Mouse (Mus musculus) limb, embryonic 15.5 days (tissue): Measurements from ENCODE around the gene Zmiz1. TPM values are rescaled to one million over a fixed set of nuclear protein-coding genes. Genes with fewer than 3 reads are reported as not detected.

Experiments used
- ATAC-seq: fragments of 200-750 bp; cut with Nextera tagmentation; 2 replicates; pipeline ENCODE4 v1.8.0; 2017; ENCODE audit warnings: low read depth, moderate TSS enrichment; ENCODE audit not compliant: insufficient number of reproducible peaks, low FRiP score, low TSS enrichment
- H3K27ac ChIP-seq: fragments of 300-500 bp; sonication (generic); 2 replicates; pipeline ENCODE4 v1.5.1; 2015; ENCODE audit warnings: moderate library complexity, mild to moderate bottlenecking, inconsistent platforms
- H3K27me3 ChIP-seq: fragments of 300-500 bp; sonication (generic); 2 replicates; pipeline ENCODE4 v1.6.1; 2015; ENCODE audit warnings: inconsistent platforms
- H3K36me3 ChIP-seq: fragments of 300-500 bp; sonication (generic); 2 replicates; pipeline ENCODE4 v1.6.1; 2015; ENCODE audit warnings: inconsistent platforms
- H3K4me1 ChIP-seq: fragments of 300-500 bp; sonication (generic); 2 replicates; pipeline ENCODE4 v1.6.1; 2015; ENCODE audit warnings: inconsistent platforms
- H3K4me2 ChIP-seq: fragments of 300-500 bp; sonication (generic); 2 replicates; pipeline ENCODE4 v1.6.1; 2015; ENCODE audit warnings: mild to moderate bottlenecking, inconsistent platforms
- H3K4me3 ChIP-seq: fragments of 300-500 bp; sonication (generic); 2 replicates; pipeline ENCODE4 v1.5.1; 2015; ENCODE audit warnings: mild to moderate bottlenecking, inconsistent platforms
- H3K9ac ChIP-seq: fragments of 300-500 bp; sonication (generic); 2 replicates; pipeline ENCODE4 v1.6.1; 2015; ENCODE audit warnings: inconsistent platforms
- H3K9me3 ChIP-seq: fragments of 300-500 bp; sonication (generic); 2 replicates; pipeline ENCODE4 v1.6.1; 2016; ENCODE audit warnings: inconsistent platforms
- WGBS: fragments of 180-500 bp; shearing (Covaris S2); methylation state at CpG from one replicate; pipeline ENCODE4 v1.1.7; 2015; 5-methylcytosine and 5-hydroxymethylcytosine counted together
- polyA plus RNA-seq: library from polyadenylated mRNA; unstranded; fragments of >200 nt; fragmentation: Nextera tagmentation; extraction: Ambion mirVana; gene quantifications from 2 replicates; pipeline ENCODE4 v1.2.1, GENCODE M21; 2015

Gene Zmiz1
- polyA plus RNA-seq, 1 experiment from 2014 or later: 50.5 TPM

DNA sequence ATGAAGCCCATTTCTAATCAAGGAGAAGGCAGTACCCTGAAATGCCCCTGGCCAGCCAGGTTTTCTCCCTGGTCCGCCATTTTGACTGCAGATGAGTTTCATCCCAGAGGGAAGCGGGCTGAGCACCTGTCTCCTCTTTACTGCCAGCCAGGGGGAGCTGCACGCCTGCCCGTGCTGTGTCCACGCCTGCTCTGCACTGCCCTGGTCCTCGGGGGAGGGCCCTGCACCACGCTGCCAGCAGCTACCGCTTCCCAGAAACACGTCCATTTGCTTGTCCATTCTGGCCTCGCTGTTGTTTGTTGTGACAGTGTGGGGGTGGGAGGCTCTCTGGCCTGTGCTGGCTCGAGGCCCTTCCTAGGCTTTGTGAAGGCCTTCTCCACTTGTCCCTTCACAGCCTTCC is 201.7 kb downstream of the Zmiz1 start:
- H3K9ac ChIP-seq: no peak overlapping the region

DNA sequence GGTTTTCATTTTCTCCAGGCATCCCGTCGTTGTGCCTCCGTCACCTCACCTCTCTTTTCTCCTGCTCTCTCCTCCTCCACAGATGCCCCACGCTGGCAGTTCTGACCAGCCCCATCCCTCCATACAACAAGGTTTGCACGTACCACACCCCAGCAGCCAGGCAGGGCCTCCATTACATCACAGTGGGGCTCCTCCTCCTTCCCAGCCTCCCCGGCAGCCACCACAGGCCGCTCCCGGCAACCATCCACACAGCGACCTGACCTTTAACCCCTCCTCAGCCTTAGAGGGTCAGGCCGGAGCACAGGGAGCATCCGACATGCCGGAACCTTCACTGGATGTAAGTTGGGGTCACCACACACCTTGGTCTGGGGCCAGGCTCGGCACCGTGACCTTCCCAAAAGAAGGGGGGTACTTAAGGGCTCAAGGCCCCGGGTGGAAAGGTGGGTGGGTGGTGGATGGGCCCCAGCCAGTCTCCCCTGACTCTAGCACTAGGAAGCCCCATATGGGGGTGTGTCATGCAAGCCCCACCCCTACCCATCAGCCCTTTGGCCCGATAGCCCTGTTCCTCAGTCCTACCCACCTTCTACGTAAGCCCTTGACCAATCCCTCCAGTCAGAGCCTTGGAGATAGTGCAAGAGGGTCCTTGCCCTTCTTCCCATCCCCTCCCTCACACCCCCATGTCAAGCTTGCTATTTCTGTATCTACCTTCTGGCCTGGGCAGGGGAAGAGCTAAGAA is 202.4 kb downstream of the Zmiz1 start:
- no peak overlapping the region for H3K9ac ChIP-seq
- H3K27ac ChIP-seq: no peak overlapping the region
- H3K4me1 ChIP-seq: no peaks in the 10 kb centered on the region
- ATAC-seq: no peak; the same call in 1 of the 2 replicates
- H3K9me3 ChIP-seq: no peaks in the 10 kb centered on the region
- peaks cover 98% of the 10 kb centered on the region for H3K36me3 ChIP-seq
- no peaks in the 10 kb centered on the region for H3K27me3 ChIP-seq
- no peak overlapping the region for H3K4me2 ChIP-seq
- 81% methylated on average over 17 of the region's 17 CpGs for WGBS
- no peak overlapping the region for H3K4me3 ChIP-seq

More for the DNA sequence above, 201.7 kb downstream of the Zmiz1 start:
- ATAC-seq: no peak
- no peak overlapping the region for H3K4me3 ChIP-seq
- no peaks in the 10 kb centered on the region for H3K4me1 ChIP-seq
- no peaks in the 10 kb centered on the region for H3K9me3 ChIP-seq
- H3K27ac ChIP-seq: no peak overlapping the region
- H3K4me2 ChIP-seq: no peak overlapping the region
- 68% methylated on average over 11 of the region's 11 CpGs for WGBS
- H3K36me3 ChIP-seq: peaks cover 98% of the 10 kb centered on the region
- no peaks in the 10 kb centered on the region for H3K27me3 ChIP-seq

- H3K4me2 ChIP-seq: no peak overlapping the region
- H3K9me3 ChIP-seq: no peaks in the 10 kb centered on the region
- no peak for ATAC-seq
- 84% methylated on average over 7 of the region's 7 CpGs for WGBS
- H3K4me1 ChIP-seq: no peaks in the 10 kb centered on the region
- no peak overlapping the region for H3K9ac ChIP-seq
- no peak overlapping the region for H3K4me3 ChIP-seq
- H3K27me3 ChIP-seq: no peaks in the 10 kb centered on the region
- peaks cover 86% of the 10 kb centered on the region for H3K36me3 ChIP-seq
- H3K27ac ChIP-seq: peak overlapping the region; percentile 2; the same call in 1 of the 2 replicates
These were observed 204.8 kb downstream of the Zmiz1 start for GRCm38 (mm10) chr14:25663649-25664309.

GRCm38 (mm10) chr14:25664310-25664695 is 205.3 kb downstream of the Zmiz1 start:
- Histone ChIP-seq H3K4me1 (no peaks in the 10 kb centered on the region), H3K4me3 (no peak overlapping the region), H3K27ac (0 out of 2 replicates have a peak overlapping the region, but pooled peaks have one; percentile 2), H3K27me3 (no peaks in the 10 kb centered on the region), H3K9ac (no peak overlapping the region), H3K36me3 (peaks cover 85% of the 10 kb centered on the region), H3K4me2 (no peak overlapping the region), H3K9me3 (no peaks in the 10 kb centered on the region)
- WGBS: 79% methylated on average over 7 of the region's 7 CpGs
- no peak for ATAC-seq

DNA sequence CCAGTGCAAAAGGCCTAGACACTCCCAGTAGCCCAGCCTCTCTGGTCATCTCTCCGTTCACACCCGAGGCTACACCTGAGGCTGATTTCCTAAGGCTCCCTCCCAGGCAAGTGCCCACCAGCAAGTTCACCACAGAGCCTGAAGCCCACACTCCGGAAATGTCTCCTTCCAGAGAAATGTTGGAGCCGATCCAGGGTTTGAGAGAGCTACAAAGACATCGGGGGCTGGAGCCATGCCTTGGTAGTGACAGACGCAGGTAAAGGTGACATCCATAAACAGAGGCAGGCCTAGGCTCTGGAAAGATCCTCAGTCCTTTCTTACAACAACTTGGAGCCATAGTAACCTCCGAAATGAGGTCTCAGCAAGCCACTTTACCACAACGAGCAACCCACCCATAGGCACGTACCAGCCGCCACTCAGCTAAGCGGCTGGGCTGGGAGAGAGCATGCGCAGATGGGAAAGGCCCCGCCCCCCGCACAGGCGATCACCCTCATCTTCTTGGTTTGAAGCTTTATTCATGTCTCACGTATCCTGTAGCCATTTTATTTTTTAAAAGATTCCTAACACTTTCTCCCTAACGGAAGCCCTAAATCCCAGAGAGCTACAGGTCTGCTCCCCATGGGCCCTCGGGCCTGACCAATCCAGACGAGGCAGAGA is 206.5 kb downstream of the Zmiz1 start:
- 71% methylated on average over 19 of the region's 19 CpGs for WGBS
- Histone ChIP-seq H3K27me3 (no peaks in the 10 kb centered on the region), H3K4me2 (no peak overlapping the region), H3K9ac (no peak overlapping the region), H3K36me3 (peaks cover 74% of the 10 kb centered on the region), H3K9me3 (no peaks in the 10 kb centered on the region), H3K4me3 (no peak overlapping the region), H3K4me1 (no peaks in the 10 kb centered on the region), H3K27ac (peak overlapping the region; percentile 57; the same call in 1 of the 2 replicates)
- no peak for ATAC-seq

DNA sequence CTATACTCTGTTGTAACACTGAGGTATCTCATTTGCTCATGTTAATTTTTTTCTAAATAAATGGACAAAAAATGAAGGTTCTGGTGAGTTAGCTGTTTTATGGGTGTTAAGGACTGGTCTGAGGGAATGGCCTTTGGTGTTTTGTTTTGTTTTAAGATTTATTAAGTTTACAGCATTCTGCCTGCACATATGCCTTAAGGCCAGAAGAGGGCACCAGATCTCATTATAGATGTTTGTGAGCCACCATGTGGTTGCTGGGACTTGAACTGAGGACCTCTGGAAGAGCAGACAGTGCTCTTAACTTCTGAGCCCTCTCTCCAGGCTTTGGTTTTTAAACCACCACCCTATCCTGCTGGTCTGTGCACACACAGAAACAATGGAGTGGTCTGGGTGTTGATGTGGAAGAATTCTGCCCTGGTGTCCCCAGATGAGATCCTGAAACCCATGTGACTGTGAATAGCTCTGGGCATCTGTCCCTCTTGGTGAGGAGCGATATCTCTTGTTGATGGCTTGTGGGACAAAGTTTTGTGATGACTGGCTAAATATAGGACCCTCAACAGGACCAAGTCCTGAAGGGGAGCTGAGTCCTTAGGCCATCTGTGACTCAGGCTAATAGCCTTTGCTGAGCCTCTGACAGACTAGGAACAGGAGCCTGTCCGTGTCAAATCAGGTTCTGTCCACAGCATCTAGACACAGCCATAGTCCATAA is 207.8 kb downstream of the Zmiz1 start:
- Histone ChIP-seq H3K36me3 (peaks cover 60% of the 10 kb centered on the region), H3K27me3 (no peaks in the 10 kb centered on the region), H3K27ac (0 out of 2 replicates have a peak overlapping the region, but pooled peaks have one; percentile 0), H3K4me1 (no peaks in the 10 kb centered on the region), H3K4me3 (no peak overlapping the region), H3K9me3 (no peaks in the 10 kb centered on the region), H3K4me2 (no peak overlapping the region), H3K9ac (no peak overlapping the region)
- ATAC-seq: no peak
- 77% methylated on average over 2 of the region's 2 CpGs for WGBS

DNA sequence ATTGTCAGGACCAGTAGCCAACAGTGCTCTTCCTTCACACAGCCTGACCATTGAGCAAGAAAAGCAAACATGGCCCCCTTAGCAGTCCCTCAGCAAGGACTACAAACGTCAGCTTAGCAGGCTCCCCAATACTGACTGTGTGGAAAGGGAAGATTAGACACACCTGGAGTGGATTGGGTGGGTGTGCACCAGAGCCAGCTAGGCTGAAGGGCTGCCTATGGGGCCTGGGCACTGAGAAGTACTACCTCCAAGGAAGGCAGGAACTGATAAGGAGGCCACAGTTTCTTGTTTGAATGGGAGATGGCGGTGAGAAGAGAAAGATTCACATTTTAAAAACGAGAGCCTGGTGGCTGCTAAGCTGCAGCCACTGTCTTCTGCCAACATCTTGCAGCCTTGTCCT is 208.6 kb downstream of the Zmiz1 start:
- Histone ChIP-seq H3K4me3 (no peak overlapping the region), H3K36me3 (peaks cover 53% of the 10 kb centered on the region), H3K9me3 (no peaks in the 10 kb centered on the region), H3K4me2 (no peak overlapping the region), H3K9ac (no peak overlapping the region), H3K27me3 (no peaks in the 10 kb centered on the region), H3K4me1 (no peaks in the 10 kb centered on the region), H3K27ac (no peak overlapping the region)
- 81% methylated on average over 3 of the region's 3 CpGs for WGBS
- no peak for ATAC-seq

- H3K4me3 ChIP-seq: no peak overlapping the region
- no peaks in the 10 kb centered on the region for H3K4me1 ChIP-seq
- H3K36me3 ChIP-seq: no peaks in the 10 kb centered on the region
- no peak overlapping the region for H3K4me2 ChIP-seq
- H3K27ac ChIP-seq: no peak overlapping the region
- H3K9me3 ChIP-seq: no peaks in the 10 kb centered on the region
- no peaks in the 10 kb centered on the region for H3K27me3 ChIP-seq
- WGBS: 64% methylated on average over 7 of the region's 7 CpGs
- ATAC-seq: 0 out of 2 replicates have a peak, but pooled peaks have one; percentile 52
- H3K9ac ChIP-seq: no peak overlapping the region
These were observed 220.6 kb downstream of the Zmiz1 start for GRCm38 (mm10) chr14:25679625-25680024.

- WGBS: 79% methylated on average over 6 of the region's 6 CpGs
- ATAC-seq: no peak
These were observed 223.0 kb downstream of the Zmiz1 start for GRCm38 (mm10) chr14:25682020-25682419.

GRCm38 (mm10) chr14:25686216-25686945 is 227.4 kb downstream of the Zmiz1 start:
- Histone ChIP-seq H3K36me3 (no peaks in the 10 kb centered on the region), H3K9me3 (no peaks in the 10 kb centered on the region), H3K4me2 (no peak overlapping the region), H3K4me1 (peaks cover 5% of the 10 kb centered on the region), H3K9ac (no peak overlapping the region), H3K27ac (no peak overlapping the region; the same call in 1 of the 2 replicates), H3K4me3 (no peak overlapping the region), H3K27me3 (no peaks in the 10 kb centered on the region)
- 52% methylated on average over 7 of the region's 7 CpGs for WGBS
- no peak for ATAC-seq

More at GRCm38 (mm10) chr14:25682020-25682419, 223.0 kb downstream of the Zmiz1 start:
- H3K4me3 ChIP-seq: no peak overlapping the region
- H3K27me3 ChIP-seq: no peaks in the 10 kb centered on the region
- no peak overlapping the region for H3K4me2 ChIP-seq
- H3K9ac ChIP-seq: no peak overlapping the region
- H3K27ac ChIP-seq: no peak overlapping the region
- H3K9me3 ChIP-seq: no peaks in the 10 kb centered on the region
- peaks cover 5% of the 10 kb centered on the region for H3K4me1 ChIP-seq
- H3K36me3 ChIP-seq: no peaks in the 10 kb centered on the region
